Mouse (Mus musculus): ENCODE data around the gene Nop53. TPM values are rescaled to one million over a fixed set of nuclear protein-coding genes. Genes with fewer than 3 reads are reported as not detected.

Nop53 gene
- polyA plus RNA-seq, 1 experiment from 2014 or later: 196 TPM

DNA sequence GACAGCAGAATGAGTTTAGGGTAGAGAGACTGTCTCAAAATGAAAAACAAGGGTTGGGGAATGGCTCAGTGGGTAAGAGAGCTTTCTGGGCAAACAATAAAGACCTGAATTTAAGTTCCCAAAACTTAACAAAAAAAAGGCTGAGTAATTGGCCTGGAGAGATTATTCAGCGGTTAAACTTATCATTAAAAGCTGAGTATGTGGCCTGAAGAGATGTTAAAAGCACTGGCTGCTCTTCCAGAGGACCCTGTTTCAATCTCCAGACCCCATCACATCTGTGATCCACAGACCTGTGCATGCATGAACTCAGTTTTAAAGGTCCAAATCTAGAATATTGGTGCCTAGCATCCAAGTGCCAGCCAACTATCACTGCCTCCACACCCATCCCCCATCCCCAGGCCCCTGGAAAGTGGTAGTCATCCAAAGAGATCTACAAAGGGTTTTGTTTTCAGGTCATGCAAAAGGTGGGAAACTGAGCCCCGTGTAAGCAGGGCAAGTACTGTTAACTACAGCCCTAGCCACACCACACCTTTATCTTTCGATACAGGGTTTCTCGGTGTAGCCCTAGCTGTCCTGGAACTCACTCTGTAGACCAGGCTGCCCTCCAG lies 1.9 kb upstream of the Nop53 start:
- DNase-seq (ENCODE audit: low spot score) (no peak), ATAC-seq (no peak)
- peak overlapping the region; percentile 49; the same call in 1 of the 2 replicates for H3K4me2 ChIP-seq (replicated peaks; ENCODE audit: low read depth, low read length)
- peaks cover 43% of the 10 kb centered on the region for H3K36me3 ChIP-seq (ENCODE audit: insufficient read depth, low read length)
- no peak for TF ChIP-seq CTCF (IDR thresholded peaks at IDR 0.05)
- TF ChIP-seq EP300 (IDR thresholded peaks at IDR 0.05): no peak
- H3K4me3 ChIP-seq (ENCODE audit: low read depth, low read length): no peak overlapping the region
- no peak overlapping the region for H3K9ac ChIP-seq (replicated peaks; ENCODE audit: low read depth)
- H3K27me3 ChIP-seq (replicated peaks; ENCODE audit: insufficient read depth, low read length): no peaks in the 10 kb centered on the region
- H3K9me3 ChIP-seq (ENCODE audit: low read length): no peaks in the 10 kb centered on the region
- peak overlapping the region; percentile 74; the same call in 1 of the 2 replicates for H3K27ac ChIP-seq (ENCODE audit: low read length)
- peaks cover 21% of the 10 kb centered on the region; the same call in 1 of the 2 replicates for H3K4me1 ChIP-seq (ENCODE audit: insufficient read depth, low read depth, low read length)
- WGBS: 41% methylated on average over 4 of the region's 4 CpGs

DNA sequence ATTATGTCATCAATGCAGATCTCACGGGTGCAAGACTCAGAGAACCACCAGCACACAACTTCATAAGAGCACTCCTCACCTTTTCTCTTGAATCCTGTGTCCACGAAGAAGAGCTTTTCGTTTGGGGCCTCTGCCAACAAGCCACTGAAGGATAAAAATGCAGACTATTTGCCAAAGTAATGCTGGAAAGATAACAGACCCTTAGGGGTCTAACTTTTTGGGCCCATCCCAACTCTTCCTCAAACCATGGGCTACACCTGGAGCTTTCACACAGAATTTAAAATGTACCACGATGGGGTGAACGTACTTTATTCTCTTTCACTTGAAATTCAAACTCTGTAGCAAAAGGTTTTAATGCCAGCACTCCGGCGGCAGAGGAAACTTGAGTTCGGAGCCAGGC lies 663 bp downstream of the Nop53 start:
- H3K4me1 ChIP-seq (ENCODE audit: insufficient read depth, low read depth, low read length): peaks cover 21% of the 10 kb centered on the region; the same call in 1 of the 2 replicates
- DNase-seq (ENCODE audit: low spot score): no peak
- WGBS: 1% methylated on average over 8 of the region's 8 CpGs

GRCm38 (mm10) chr7:15944311-15944710 lies 1.6 kb downstream of the Nop53 start:
- H3K4me3 ChIP-seq (ENCODE audit: low read depth, low read length): no peak overlapping the region
- H3K4me1 ChIP-seq (ENCODE audit: insufficient read depth, low read depth, low read length): peaks cover 20% of the 10 kb centered on the region; the same call in 1 of the 2 replicates
- H3K4me2 ChIP-seq (replicated peaks; ENCODE audit: low read depth, low read length): no peak overlapping the region
- no peak overlapping the region for H3K27ac ChIP-seq (ENCODE audit: low read length)
- WGBS: 100% methylated on average over 1 of the region's 1 CpGs
- DNase-seq (ENCODE audit: low spot score): no peak
- no peaks in the 10 kb centered on the region for H3K27me3 ChIP-seq (replicated peaks; ENCODE audit: insufficient read depth, low read length)
- no peak for ATAC-seq
- no peaks in the 10 kb centered on the region for H3K9me3 ChIP-seq (ENCODE audit: low read length)
- H3K9ac ChIP-seq (replicated peaks; ENCODE audit: low read depth): no peak overlapping the region
- no peak for TF ChIP-seq CTCF (IDR thresholded peaks at IDR 0.05)
- TF ChIP-seq EP300 (IDR thresholded peaks at IDR 0.05): no peak
- H3K36me3 ChIP-seq (ENCODE audit: insufficient read depth, low read length): peaks cover 36% of the 10 kb centered on the region

More for the DNA sequence above, 663 bp downstream of the Nop53 start:
- H3K4me3 ChIP-seq (ENCODE audit: low read depth, low read length): peak overlapping the region; percentile 60
- H3K27ac ChIP-seq (ENCODE audit: low read length): no peak overlapping the region
- TF ChIP-seq EP300 (IDR thresholded peaks at IDR 0.05): no peak
- TF ChIP-seq CTCF (IDR thresholded peaks at IDR 0.05): no peak
- peak overlapping the region; percentile 48 for H3K9ac ChIP-seq (replicated peaks; ENCODE audit: low read depth)
- no peak for ATAC-seq
- H3K4me2 ChIP-seq (replicated peaks; ENCODE audit: low read depth, low read length): peak overlapping the region; percentile 69
- no peaks in the 10 kb centered on the region for H3K9me3 ChIP-seq (ENCODE audit: low read length)
- H3K27me3 ChIP-seq (replicated peaks; ENCODE audit: insufficient read depth, low read length): no peaks in the 10 kb centered on the region
- peaks cover 37% of the 10 kb centered on the region for H3K36me3 ChIP-seq (ENCODE audit: insufficient read depth, low read length)

- no peak overlapping the region for H3K27ac ChIP-seq (ENCODE audit: low read length)
- 100% methylated on average over 3 of the region's 3 CpGs for WGBS
- no peaks in the 10 kb centered on the region for H3K4me1 ChIP-seq (ENCODE audit: insufficient read depth, low read depth, low read length)
- H3K9me3 ChIP-seq (ENCODE audit: low read length): no peaks in the 10 kb centered on the region
- H3K9ac ChIP-seq (replicated peaks; ENCODE audit: low read depth): no peak overlapping the region
- no peak overlapping the region for H3K4me2 ChIP-seq (replicated peaks; ENCODE audit: low read depth, low read length)
- no peak overlapping the region for H3K4me3 ChIP-seq (ENCODE audit: low read depth, low read length)
- H3K36me3 ChIP-seq (ENCODE audit: insufficient read depth, low read length): peaks cover 54% of the 10 kb centered on the region
- ATAC-seq: no peak
- TF ChIP-seq EP300 (IDR thresholded peaks at IDR 0.05) (no peak), CTCF (IDR thresholded peaks at IDR 0.05) (no peak)
- no peaks in the 10 kb centered on the region for H3K27me3 ChIP-seq (replicated peaks; ENCODE audit: insufficient read depth, low read length)
- no peak for DNase-seq (ENCODE audit: low spot score)
These were observed 7.3 kb downstream of the Nop53 start for GRCm38 (mm10) chr7:15938621-15939020.

DNA sequence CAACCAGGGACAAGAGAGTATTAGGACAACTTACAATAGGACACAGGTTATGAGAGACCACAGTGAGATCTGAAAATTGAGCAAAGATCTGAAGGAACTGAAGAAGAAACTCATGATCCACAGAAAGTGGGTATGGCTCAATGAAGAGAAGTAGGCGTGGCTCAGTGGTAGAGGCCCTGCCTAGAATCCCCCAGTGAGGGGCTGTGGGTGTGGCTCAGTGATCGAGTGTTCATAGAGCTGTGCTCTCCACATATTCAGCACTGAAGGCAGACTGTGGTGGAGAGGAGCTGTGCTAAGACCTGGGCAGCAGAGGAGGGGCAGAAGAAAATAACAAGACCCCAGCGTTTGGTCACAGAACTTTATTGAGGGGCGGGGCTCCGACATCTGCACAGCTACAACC lies 8.4 kb downstream of the Nop53 start:
- Histone ChIP-seq H3K9me3 (ENCODE audit: low read length) (no peaks in the 10 kb centered on the region), H3K27me3 (replicated peaks; ENCODE audit: insufficient read depth, low read length) (no peaks in the 10 kb centered on the region), H3K27ac (ENCODE audit: low read length) (no peak overlapping the region), H3K4me3 (ENCODE audit: low read depth, low read length) (no peak overlapping the region), H3K36me3 (ENCODE audit: insufficient read depth, low read length) (peaks cover 43% of the 10 kb centered on the region), H3K4me1 (ENCODE audit: insufficient read depth, low read depth, low read length) (no peaks in the 10 kb centered on the region), H3K9ac (replicated peaks; ENCODE audit: low read depth) (no peak overlapping the region), H3K4me2 (replicated peaks; ENCODE audit: low read depth, low read length) (no peak overlapping the region)
- DNase-seq (ENCODE audit: low spot score): no peak
- 83% methylated on average over 5 of the region's 5 CpGs for WGBS
- TF ChIP-seq EP300 (IDR thresholded peaks at IDR 0.05): no peak
- no peak for TF ChIP-seq CTCF (IDR thresholded peaks at IDR 0.05)
- ATAC-seq: 0 out of 2 replicates have a peak, but pooled peaks have one; percentile 16

DNA sequence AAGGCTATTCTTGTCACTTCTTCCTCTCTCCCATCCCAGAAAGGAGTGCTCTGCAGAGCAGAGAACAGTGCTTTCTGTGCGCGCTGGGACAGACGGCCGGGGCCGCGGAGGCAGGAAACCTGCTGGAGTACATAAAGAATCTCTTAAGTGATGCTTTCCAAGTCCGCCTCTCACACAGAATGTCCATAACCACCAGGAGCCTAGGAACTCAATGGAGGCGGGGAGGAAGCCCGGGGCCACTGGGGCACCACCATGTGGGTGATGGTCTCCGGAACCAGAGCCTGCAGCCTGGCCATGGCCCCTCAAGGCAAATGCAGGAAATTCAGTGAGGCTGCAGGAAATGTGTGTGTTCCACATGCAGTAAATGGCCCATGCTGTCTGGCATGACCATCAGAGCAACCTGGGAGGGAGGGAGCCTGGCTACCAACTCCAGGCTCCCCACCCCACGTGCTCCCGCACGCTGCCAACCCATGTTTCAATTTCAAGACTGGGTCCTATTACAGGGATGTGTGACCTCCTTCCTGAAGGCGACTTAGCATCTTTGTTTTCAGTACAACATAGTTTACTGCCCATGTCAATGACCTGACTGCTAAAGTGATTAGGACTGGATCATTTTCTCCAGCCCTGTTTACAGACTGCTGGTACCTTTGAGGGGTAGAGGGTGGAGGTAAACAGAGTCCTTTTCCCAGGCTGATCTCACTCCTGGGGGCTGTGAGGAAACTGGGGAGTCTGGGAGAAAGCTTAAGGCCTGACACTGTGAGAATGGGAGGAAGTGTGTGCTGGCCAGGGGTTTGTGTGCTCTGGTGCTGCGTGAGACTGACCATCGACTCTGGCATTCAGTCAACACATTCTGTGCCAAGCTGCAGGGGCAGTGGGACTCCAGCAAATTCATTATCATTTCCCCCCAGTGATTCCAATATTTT lies 12.2 kb downstream of the Nop53 start:
- Histone ChIP-seq H3K4me1 (ENCODE audit: insufficient read depth, low read depth, low read length) (no peaks in the 10 kb centered on the region), H3K4me2 (replicated peaks; ENCODE audit: low read depth, low read length) (no peak overlapping the region), H3K9ac (replicated peaks; ENCODE audit: low read depth) (no peak overlapping the region), H3K27ac (ENCODE audit: low read length) (peak overlapping the region; percentile 57), H3K27me3 (replicated peaks; ENCODE audit: insufficient read depth, low read length) (no peaks in the 10 kb centered on the region), H3K9me3 (ENCODE audit: low read length) (no peaks in the 10 kb centered on the region), H3K36me3 (ENCODE audit: insufficient read depth, low read length) (peaks cover 20% of the 10 kb centered on the region), H3K4me3 (ENCODE audit: low read depth, low read length) (no peak overlapping the region)
- ATAC-seq (peak; percentile 70), DNase-seq (ENCODE audit: low spot score) (peak; percentile 43)
- TF ChIP-seq CTCF (IDR thresholded peaks at IDR 0.05) (no peak), EP300 (IDR thresholded peaks at IDR 0.05) (no peak)
- 41% methylated on average over 16 of the region's 16 CpGs for WGBS
